Mouse (Mus musculus) ES-E14 (cell line): Measurements from ENCODE around the gene Retreg3.

Experiments
- MAFK ChIP-seq: IDR thresholded peaks from 2 replicates; pipeline ENCODE4 v1.6.1; 2014; ENCODE audit warnings: mild to moderate bottlenecking, low read depth, low read length, inconsistent platforms; ENCODE audit not compliant: insufficient read depth
- ZC3H11A ChIP-seq: IDR thresholded peaks from 2 replicates; pipeline ENCODE4 v1.6.1; 2012; ENCODE audit warnings: low read depth, mild to moderate bottlenecking, inconsistent platforms, low read length, borderline replicate concordance

GRCm38 (mm10) chr11:101063676-101064327 lies 55.9 kb downstream of the Retreg3 start:
- TF ChIP-seq MAFK (no peak), ZC3H11A (no peak)
